Mouse (Mus musculus) stomach, postnatal 0 days (tissue): ENCODE data around the gene Tspan14. TPM values are rescaled to one million over a fixed set of nuclear protein-coding genes. Genes with fewer than 3 reads are reported as not detected.

ENCODE experiments used
- ATAC-seq: fragments of 200-750 bp; cut with Nextera tagmentation; 2 replicates; pipeline ENCODE4 v1.8.0; 2017; ENCODE audit not compliant: low FRiP score, low TSS enrichment
- DNase-seq: peaks from one replicate; pipeline ENCODE4 v3.0.0-alpha.2; 2016; ENCODE audit warnings: low spot score
- H3K27ac ChIP-seq: fragments of 300-500 bp; sonication (generic); replicated peaks from 2 replicates; pipeline ENCODE4 v1.5.1; 2014; ENCODE audit warnings: mild to moderate bottlenecking, control low read depth
- H3K27me3 ChIP-seq: fragments of 300-500 bp; sonication (generic); 2 replicates; pipeline ENCODE4 v1.6.1; 2014; ENCODE audit warnings: low read length; ENCODE audit not compliant: control insufficient read depth, insufficient read depth
- H3K36me3 ChIP-seq: fragments of 300-500 bp; sonication (generic); 2 replicates; pipeline ENCODE4 v1.6.1; 2014; ENCODE audit warnings: low read length, mixed read lengths; ENCODE audit not compliant: control insufficient read depth, insufficient read depth
- H3K4me1 ChIP-seq: fragments of 300-500 bp; sonication (generic); replicated peaks from 2 replicates; pipeline ENCODE4 v1.6.1; 2014; ENCODE audit warnings: antibody characterized with exemption; ENCODE audit not compliant: control insufficient read depth, insufficient read depth
- H3K4me2 ChIP-seq: fragments of 300-500 bp; sonication (generic); replicated peaks from 2 replicates; pipeline ENCODE4 v1.6.1; 2014; ENCODE audit warnings: low read depth, mild to moderate bottlenecking, control low read depth, moderate library complexity
- H3K4me3 ChIP-seq: fragments of 300-500 bp; sonication (generic); 2 replicates; pipeline ENCODE4 v1.5.1; 2014; ENCODE audit warnings: low read depth, low read length, control low read depth
- H3K9ac ChIP-seq: fragments of 300-500 bp; sonication (generic); 2 replicates; pipeline ENCODE4 v1.6.1; 2014; ENCODE audit warnings: mild to moderate bottlenecking, low read length, control low read depth, mixed read lengths
- H3K9me3 ChIP-seq: fragments of 300-500 bp; sonication (generic); 2 replicates; pipeline ENCODE4 v1.6.1; 2016; ENCODE audit warnings: low read length; ENCODE audit not compliant: control insufficient read depth
- CTCF ChIP-seq: IDR thresholded peaks from 2 replicates; pipeline ENCODE4 v1.5.1; 2016; ENCODE audit warnings: antibody characterized with exemption, low read depth, mild to moderate bottlenecking, moderate library complexity
- EP300 ChIP-seq: optimal IDR thresholded peaks from 2 replicates; pipeline ENCODE3; 2016; ENCODE audit warnings: antibody characterized with exemption
- WGBS: fragments of 180-500 bp; shearing (Covaris S2); extraction: QIAGEN DNeasy Blood & Tissue Kit; methylation state at CpG from one replicate; pipeline ENCODE4 v1.1.7; 2014; 5-methylcytosine and 5-hydroxymethylcytosine counted together
- polyA plus RNA-seq: library from polyadenylated mRNA; unstranded; fragments of >200 nt; fragmentation: Nextera tagmentation; extraction: Ambion mirVana; gene quantifications from 2 replicates; pipeline ENCODE4 v1.2.1, GENCODE M21; 2015

The Tspan14 gene
- polyA plus RNA-seq, result 38.1 and 38.8 TPM in 2 replicates

DNA sequence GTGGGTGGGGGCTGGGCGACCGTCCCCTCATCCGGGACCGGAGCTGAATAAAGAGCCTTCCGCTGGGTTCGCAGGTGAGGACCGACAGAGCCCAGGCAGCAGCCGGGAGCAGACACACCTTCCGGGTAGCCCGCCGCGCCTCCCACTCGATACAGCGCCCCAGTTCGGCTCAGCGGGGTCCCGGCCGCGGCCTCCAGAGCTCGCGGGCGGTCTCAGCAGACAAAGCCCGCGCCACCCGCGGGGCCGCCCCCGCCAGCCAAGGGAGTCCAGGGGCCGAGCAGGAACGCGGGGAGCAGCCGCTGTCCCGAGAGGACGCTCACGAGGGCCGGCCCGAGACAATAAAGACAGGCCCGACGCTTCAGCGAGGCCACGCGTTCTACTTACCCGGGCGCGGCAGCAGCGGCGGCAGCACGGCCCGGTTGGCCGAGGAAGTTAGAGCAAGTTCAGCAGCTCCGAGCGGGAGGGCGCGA, at the start of gene Tspan14:
TSS of gene Tspan14 (minus strand) at position 416 of the 470 bp plus-strand sequence.
- Histone ChIP-seq H3K27ac (peak within 1 kb of the TSS; percentile 96), H3K36me3 (no peaks in the 10 kb centered on the region), H3K27me3 (no peaks in the 10 kb centered on the region), H3K4me1 (peaks cover 9% of the 10 kb centered on the region), H3K9me3 (no peaks in the 10 kb centered on the region), H3K9ac (peak within 1 kb of the TSS; percentile 96), H3K4me3 (peak within 1 kb of the TSS; percentile 93), H3K4me2 (peak within 1 kb of the TSS; percentile 87)
- peak; percentile 60 for ATAC-seq
- under 1% methylated on average over 47 of the region's 54 CpGs for WGBS
- TF ChIP-seq CTCF (0 out of 2 replicates have a peak, but pooled peaks have one; percentile 2), EP300 (no peak)
- no peak for DNase-seq

DNA sequence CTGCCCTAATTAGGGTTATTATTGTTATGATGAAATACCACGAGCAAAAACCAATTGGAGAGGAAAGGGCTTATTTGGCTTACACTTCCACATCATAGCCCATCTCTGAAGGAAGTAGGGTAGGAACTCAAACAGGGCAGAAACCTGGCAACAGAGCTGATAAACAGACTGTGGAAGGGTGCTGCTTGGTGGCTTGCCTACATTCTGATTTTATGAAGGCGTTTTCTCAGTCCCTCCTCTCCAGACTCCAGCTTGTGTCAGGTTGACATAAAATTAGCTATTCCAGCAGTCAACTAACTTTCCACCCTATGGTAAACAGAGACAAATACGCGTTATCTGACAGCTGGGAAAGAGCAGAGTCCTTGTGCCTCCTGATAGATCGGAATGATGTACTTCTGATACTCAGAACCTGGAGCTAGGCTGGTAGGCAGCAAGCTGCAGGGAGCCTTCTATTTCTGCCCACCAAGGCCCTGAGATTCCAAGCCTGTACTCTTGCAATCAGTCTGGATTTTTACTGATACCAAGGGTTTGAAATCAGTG, 48.2 kb upstream of the Tspan14 start:
- H3K4me3 ChIP-seq, result no peak overlapping the region
- ATAC-seq, result no peak
- no peak overlapping the region for H3K27ac ChIP-seq
- H3K4me2 ChIP-seq, result no peak overlapping the region
- H3K9ac ChIP-seq, result no peak overlapping the region
- H3K4me1 ChIP-seq, result peaks cover 9% of the 10 kb centered on the region
- no peak for DNase-seq
- TF ChIP-seq EP300 (no peak), CTCF (no peak)
- WGBS, result 52% methylated on average over 5 of the region's 5 CpGs
- H3K9me3 ChIP-seq, result no peaks in the 10 kb centered on the region
- H3K27me3 ChIP-seq, result no peaks in the 10 kb centered on the region
- H3K36me3 ChIP-seq, result no peaks in the 10 kb centered on the region

DNA sequence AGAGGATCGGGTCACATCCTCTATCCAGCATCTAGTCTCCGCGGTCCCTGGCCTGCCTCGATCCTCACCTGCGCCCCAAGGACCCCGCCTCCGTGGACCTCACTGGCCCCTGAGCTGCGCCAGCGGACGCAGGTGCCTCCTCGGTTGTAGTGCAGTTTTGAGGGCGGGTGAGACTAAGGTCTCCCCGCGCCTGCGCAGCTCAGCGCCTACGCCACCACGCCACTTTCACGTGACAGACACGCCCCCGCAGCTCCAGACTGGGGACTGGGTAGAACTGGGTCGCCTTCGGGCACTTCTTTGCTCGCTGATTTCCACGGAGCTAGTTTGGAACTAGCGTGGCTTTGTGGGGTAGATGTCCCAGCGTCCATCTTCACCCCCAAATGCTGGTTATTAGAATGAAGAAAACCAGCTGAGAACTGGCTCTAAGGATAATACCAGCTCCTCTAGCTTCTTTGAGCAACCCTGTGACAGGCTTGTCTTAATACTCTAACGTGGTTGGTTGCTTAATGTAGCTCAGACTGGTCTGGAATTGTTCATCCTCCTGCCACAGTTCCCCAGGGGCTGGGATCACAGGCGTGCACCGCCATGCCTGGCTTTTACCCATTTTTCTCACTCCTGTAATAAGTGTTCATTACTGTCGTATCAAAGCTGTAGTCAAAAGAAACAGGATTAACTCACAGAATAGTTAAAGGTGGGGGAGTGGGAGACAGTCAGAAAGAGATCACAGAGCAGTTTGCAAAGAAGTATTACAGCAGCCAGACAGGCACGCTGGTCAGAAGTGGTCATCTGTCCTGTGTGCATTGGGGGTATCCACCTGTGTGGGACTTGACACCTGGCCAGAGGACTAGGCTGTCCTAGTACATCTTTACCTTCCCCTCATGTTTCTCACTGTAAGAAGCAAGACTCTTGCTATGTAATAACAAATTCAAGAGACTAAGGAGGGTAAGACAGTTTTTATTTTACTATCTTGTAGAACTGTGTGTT, 47.3 kb upstream of the Tspan14 start, which contains the start of gene Fam213a:
TSS of gene Fam213a (minus strand) at position 159 of the 984 bp plus-strand sequence.
- H3K4me1 ChIP-seq, result peaks cover 9% of the 10 kb centered on the region
- no peaks in the 10 kb centered on the region for H3K36me3 ChIP-seq
- WGBS, result 3% methylated on average over 32 of the region's 32 CpGs
- peak within 1 kb of the TSS; percentile 69 for H3K9ac ChIP-seq
- H3K4me2 ChIP-seq, result peak within 1 kb of the TSS; percentile 97
- peak within 1 kb of the TSS; percentile 40 for H3K27ac ChIP-seq
- TF ChIP-seq CTCF (no peak), EP300 (no peak)
- peak; percentile 92 for DNase-seq
- no peaks in the 10 kb centered on the region for H3K9me3 ChIP-seq
- peak within 1 kb of the TSS; percentile 53 for H3K4me3 ChIP-seq
- no peaks in the 10 kb centered on the region for H3K27me3 ChIP-seq
- ATAC-seq, result peak; percentile 95

DNA sequence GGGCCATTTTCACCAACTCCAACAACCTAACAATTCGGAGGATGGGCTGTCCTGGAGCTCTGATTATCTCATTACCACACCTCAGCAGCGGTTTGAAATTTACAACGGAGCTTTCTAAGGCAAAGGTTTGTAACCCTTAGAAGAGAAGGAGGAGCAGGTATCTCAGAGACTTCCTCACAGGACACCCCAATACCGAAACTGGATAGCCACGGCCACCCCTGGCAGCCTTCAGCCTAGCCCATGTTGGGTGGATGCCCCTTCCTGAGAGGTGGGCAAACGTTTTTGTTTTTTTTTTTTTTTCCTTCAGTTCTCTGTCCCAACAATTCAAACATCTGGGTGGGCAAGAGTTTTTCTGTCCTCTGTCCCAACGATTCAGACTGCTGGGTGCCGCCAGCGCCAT, 46.5 kb upstream of the Tspan14 start:
- Histone ChIP-seq H3K9me3 (no peaks in the 10 kb centered on the region), H3K4me3 (peak overlapping the region; percentile 53), H3K4me2 (peak overlapping the region; percentile 97), H3K36me3 (no peaks in the 10 kb centered on the region), H3K27me3 (no peaks in the 10 kb centered on the region), H3K27ac (0 out of 2 replicates have a peak overlapping the region, but pooled peaks have one; percentile 40), H3K4me1 (peaks cover 11% of the 10 kb centered on the region), H3K9ac (peak overlapping the region; percentile 69)
- no peak for TF ChIP-seq EP300
- TF ChIP-seq CTCF, result no peak
- DNase-seq (no peak), ATAC-seq (no peak)
- 12% methylated on average over 9 of the region's 9 CpGs for WGBS

DNA sequence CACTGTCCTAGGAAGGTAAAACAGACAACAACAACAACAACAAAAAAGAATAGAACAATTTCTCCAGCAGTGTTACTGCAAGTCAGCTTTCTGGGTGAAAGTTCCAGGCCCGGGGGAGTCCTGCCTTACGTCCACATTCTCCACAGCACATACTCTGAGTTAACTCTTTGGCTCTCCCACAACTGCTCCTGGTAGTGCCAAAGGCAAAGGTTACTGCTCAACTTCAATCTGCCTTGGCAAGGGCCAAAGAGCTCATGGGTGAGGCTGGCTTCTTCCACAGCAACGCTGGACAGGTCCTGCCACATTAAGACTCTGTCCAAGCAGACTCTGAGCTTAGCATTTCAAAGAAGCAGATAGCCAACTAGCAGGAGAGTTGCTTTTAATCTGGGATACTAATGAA, 45.3 kb upstream of the Tspan14 start:
- Histone ChIP-seq H3K27ac (no peak overlapping the region), H3K4me2 (no peak overlapping the region), H3K9ac (no peak overlapping the region), H3K27me3 (no peaks in the 10 kb centered on the region), H3K4me1 (peaks cover 15% of the 10 kb centered on the region), H3K36me3 (no peaks in the 10 kb centered on the region), H3K4me3 (no peak overlapping the region), H3K9me3 (no peaks in the 10 kb centered on the region)
- 58% methylated on average over 3 of the region's 3 CpGs for WGBS
- DNase-seq, result no peak
- no peak for ATAC-seq
- TF ChIP-seq EP300 (no peak), CTCF (no peak)
